Mouse (Mus musculus) T-helper 17 cell (primary cell): ENCODE data around the gene Trio.

Source experiments
- in situ Hi-C, 2 experiments: fragments of 300-600 bp; cut with MboI, MseI; formaldehyde crosslinking; loops; 1 replicate in 1 of 2; 2 replicates in 1 of 2; pipeline ENCODE4 v1.15.1; 2025; ENCODE audit warnings: high pct_unique_total_duplicates in 2 of 2

Trio gene

DNA sequence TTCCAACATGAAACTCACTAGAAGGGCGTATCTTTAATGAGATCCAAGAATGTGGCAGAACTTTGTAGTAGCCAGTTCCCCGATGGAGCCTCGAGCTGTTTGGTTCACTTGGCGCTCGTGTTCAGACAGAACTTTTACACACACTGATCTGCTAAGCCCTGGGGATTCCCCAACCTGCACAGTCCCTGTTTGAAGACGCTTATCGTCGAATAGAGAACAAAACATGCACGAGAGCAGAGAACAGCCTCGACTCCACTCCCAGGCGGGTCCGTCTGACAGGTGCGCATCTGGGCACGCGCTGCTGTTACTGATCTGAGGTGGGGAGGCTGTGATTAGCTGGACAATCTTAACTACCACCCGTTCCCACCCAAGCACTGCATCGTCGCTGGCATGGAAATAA is 98.7 kb downstream of the Trio start:
- in situ Hi-C loops = no loop called here

DNA sequence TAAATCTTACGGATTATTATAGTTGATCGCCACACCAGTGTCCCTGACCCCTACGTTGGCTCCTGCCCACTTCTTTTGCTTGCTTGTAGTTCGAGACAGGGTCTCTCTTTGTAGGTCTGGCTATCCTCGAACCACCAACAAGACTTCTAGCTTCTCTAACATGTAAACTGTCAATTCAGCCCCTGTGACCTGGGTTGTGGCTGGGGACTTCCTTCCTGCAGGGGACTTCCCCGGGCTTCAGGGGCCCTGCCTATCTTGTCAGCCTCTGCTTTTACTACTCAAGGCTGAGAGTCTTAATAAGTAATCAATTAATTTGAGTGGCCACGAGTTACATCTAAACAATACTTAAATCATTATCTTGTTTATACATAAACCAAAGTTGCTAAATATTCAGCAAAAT is 99.2 kb downstream of the Trio start:
- in situ Hi-C loops = no loop called here

DNA sequence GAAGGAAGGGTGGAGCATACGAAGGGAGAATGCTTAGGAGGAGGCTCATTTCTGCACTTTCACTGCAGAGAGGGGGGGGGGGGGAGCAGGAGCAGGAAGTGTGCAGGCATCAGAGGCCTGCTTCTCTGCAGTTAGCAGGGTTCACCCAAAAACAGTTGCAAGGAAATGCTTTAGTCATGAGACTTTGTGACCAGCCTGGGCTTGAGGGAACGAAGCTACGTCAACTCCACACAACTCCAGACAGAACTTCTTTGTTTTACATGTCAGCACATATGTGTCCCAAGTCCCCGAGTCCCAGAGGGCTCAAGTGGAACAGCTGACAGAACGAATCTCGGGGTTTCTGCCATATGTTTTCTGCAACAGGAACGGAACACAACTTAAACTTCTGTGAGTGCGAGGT is 99.8 kb downstream of the Trio start:
- in situ Hi-C loops = no loop called here

DNA sequence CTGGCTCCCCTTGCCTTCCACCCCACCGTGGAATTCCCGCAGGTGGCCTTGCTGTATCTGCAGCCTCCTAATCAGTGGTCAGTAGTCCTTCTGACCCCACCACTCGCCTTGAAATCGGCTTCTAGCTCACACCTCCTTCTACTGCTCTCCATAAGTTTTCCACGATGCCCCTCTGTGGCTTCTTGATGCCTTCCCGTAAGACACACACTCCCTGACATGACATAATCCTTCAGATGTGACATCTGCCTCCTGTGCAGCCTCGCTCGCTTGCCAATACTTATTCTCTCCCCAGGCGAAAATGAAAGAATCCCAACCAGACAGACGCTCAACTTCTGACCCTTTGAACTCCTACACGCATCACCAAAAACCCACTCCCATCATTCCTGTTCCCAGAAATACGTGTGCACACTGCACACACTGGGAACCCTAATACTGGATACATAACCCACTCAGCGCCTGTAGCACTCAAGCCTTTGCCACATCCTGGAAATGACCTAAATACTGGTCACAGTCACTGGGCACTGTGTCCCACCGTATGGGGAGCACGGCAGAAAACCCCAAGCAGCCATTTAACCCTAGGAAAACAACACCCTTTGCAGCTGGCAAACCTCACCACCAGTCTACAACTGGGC is 100.5 kb downstream of the Trio start:
- in situ Hi-C loops = no loop called here

DNA sequence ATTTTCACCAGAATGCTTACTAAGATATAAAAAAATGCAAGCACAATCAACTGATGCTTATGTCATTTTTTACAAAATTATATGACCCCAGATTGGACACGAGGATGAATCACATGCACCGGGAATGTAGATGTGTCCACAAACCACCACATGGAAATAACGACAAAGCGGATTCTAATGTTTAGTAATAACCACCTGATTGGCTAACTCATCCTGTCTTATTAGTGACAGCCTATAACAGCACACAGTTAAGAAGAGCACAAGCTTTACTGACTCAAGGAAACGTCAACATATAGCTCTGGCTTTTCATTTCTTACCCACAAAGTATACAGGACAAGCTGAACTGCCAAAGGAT is 101.7 kb downstream of the Trio start:
- in situ Hi-C loops = loop anchor here (5.0 to 25.0 kb wide), 4 partner anchors 88 to 1312 kb away; no protein-coding TSS in a partner anchor

DNA sequence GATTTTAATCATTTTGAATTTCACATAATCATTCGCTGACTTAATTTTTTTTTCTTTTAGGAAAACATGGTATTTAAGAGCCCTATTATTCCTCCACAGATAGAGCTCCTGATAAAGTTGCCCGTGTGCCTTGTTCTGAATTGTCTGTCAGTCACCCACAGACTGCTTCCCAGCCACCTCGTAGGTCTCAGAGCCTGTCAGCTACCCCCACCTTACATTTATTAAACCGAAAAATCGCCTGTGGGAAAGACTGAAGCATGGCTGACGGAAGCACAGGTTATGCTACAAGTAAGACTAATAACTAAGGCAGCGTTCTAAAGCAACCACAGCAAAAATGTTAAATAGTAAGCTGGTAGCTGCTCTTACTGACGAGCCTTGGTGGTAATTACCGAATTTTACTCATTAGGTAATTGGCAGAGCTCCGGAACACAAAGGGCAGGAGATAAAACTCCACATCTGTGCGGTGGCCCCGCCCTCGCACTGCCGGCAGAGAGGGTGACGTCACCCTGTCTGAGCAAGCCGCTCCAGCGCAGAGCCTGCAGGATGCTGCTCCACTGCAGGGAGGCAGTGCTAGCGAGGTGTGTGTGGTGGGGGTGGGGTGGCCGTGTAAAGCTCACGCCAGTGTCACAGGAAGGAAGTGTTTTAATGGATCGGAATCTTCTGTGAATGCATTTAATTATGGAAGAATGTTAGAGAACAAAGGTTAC is 102.2 kb downstream of the Trio start:
- in situ Hi-C loops = loop anchor here (5.0 to 25.0 kb wide), 4 partner anchors 89 to 1311 kb away; no protein-coding TSS in a partner anchor

DNA sequence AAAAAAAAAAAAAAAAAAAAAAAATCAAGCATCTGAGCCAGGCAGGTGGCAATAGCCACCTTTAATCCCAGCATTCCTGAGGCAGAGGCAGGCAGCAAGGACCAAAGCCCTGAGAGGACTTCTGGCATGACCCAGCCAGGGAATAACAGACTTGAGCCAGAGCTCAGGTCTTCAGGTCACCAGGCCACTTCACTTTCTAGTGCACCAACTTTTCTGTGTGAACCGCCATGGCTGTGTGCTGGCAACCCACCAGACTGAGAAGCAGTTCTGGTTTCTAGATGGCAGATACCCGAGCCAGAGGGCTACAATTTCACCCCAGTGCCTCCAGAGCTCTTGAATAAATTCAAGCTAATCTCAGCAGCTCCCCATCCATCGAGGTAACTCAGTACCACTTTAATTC is 104.9 kb downstream of the Trio start:
- in situ Hi-C loops = loop anchor here (5.0 to 25.0 kb wide), 4 partner anchors 92 to 1308 kb away; no protein-coding TSS in a partner anchor

DNA sequence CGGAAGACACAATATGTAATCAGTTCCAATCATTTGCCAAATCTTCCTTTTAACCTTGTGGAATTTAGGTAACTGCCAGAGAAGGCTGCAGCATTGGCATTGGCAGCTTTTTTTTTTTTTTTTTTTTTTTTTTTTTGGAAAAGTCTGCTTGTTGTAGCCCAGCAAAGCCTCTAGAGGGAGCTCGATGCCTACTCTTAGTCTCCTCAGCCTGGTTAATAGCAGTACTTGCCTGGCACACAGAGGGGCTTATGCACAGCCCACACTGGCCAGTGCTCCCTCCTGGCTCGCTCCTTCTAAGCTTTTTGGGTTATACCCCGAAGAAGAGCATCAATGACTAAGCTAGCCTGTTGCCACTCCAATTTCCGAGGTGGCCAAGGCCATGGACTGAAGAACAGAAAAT is 106.1 kb downstream of the Trio start:
- in situ Hi-C loops = loop anchor here in 1 of 2 experiments (25.0 kb wide), 2 partner anchors 93 to 1307 kb away; no protein-coding TSS in a partner anchor

DNA sequence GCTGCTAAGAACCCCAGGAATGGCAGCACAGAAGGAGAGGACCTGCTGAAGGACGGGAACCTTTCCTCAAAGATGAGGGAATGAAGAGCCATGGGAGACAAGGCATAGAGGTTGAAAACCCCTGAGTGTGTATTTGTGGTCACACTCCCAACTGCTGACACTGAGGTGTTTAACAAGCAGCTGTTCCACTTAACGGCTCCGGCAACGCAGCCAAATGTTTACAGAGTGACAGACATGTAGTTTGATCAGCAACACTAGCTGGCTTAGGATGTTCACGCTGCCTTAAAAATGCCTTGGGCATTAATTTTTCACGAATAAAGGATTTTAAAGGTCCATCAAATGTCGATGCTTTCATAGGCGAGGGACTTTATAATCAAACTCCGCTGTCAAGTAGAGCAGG is 106.8 kb downstream of the Trio start:
- in situ Hi-C loops = loop anchor here in 1 of 2 experiments (25.0 kb wide), 2 partner anchors 94 to 1306 kb away; no protein-coding TSS in a partner anchor

DNA sequence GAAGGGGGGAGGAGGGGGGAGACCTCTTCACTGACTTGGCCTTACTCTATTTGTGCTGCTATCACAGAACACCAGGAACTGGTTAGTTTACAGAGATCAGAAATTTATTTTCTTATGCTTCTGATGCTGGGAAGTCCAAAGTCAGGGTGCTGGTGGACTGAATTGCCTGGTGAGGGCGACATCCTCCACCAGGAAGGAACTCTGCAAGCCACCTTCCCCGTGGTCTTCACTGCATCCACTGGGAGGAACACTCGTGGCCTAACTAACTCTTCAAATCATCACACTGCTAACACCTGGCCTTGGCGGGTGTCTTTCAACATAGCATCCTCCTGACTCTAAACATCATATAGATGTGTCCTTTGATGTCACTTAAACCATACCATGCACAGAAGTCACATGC is 109.4 kb downstream of the Trio start:
- in situ Hi-C loops = loop anchor here in 1 of 2 experiments (25.0 kb wide), 2 partner anchors 96 to 1304 kb away; no protein-coding TSS in a partner anchor

DNA sequence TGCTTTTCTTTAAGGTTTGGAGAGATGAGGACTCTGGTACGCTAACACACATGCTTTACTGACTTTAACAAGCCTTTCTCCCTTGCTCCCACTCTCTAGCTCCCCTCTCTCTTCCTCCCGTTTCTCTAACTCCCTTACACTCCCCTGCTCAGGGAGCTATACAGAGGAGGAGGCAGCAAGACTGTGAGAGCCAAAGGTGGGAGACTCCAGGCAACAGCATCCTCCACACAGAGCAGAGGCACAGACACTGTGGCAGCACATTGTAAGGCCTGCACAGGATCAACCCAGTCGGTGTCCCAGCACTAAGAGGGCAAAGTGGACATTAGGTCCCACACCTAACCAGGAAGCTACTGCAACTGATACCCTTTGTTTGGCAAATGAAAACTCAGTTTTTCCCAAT is 112.6 kb downstream of the Trio start:
- in situ Hi-C loops = loop anchor here in 1 of 2 experiments (5.0 to 25.0 kb wide), 3 partner anchors 99 to 1301 kb away; no protein-coding TSS in a partner anchor

DNA sequence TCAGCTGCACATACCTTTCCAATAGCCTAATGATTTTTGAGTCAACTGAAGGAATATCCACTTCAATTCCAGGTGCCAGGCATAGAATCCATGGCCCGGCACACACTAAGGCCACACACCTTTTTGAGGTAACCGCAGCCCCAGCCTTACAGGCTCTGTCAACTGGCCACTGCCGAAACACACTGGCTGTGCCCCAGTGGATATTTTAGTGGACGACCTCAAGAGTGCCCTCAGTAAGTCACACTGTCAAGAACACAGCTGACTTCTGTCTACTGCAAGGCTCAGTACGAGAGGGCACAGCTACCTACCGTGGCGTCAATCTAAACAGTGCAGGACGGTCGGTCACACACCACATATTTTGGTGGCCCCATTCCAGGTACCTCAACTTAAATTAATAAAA is 114.5 kb downstream of the Trio start:
- in situ Hi-C loops = loop anchor here in 1 of 2 experiments (5.0 to 25.0 kb wide), 3 partner anchors 101 to 1299 kb away; no protein-coding TSS in a partner anchor

DNA sequence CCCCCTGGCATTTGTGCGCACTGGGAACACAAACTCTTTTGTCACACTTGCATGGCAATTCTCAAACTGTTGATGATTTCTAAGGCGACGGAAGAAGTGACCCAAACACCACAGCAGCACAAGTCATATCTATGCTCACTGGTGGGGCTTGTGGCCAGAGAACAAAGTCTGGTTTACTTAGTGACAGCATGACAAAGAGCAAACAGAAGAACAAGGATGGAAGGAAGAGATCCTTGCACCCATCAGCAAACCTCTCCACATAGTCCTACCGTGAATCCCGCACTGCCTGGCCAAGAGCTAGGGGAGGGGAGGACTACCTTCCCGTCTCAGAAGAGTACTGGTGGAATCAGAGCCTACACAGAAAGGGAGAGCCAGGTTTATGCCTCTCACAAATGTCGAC is 115.5 kb downstream of the Trio start:
- in situ Hi-C loops = loop anchor here in 1 of 2 experiments (5.0 to 25.0 kb wide), 3 partner anchors 102 to 1298 kb away; no protein-coding TSS in a partner anchor

DNA sequence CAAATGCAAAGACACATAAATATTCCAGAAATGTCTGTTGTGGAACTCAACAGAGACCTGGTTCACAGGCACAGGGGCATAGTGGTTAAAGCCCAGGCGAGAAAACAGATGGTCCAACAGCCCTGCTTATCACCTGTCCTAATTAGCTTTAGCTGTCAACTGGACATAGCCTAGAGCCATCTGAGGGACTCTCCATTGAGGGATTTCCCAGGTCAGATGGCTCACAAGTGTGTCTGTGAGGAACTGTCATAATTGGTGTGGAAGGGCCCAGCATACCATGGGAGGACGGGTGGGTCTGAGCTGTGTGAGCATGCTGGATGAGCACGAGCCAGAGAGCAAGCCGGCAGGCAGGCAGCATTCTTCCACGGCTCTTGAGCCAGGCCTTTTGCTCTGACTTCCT is 118.0 kb downstream of the Trio start:
- in situ Hi-C loops = loop anchor here in 1 of 2 experiments (10.0 to 25.0 kb wide), 3 partner anchors 105 to 1295 kb away; no protein-coding TSS in a partner anchor

DNA sequence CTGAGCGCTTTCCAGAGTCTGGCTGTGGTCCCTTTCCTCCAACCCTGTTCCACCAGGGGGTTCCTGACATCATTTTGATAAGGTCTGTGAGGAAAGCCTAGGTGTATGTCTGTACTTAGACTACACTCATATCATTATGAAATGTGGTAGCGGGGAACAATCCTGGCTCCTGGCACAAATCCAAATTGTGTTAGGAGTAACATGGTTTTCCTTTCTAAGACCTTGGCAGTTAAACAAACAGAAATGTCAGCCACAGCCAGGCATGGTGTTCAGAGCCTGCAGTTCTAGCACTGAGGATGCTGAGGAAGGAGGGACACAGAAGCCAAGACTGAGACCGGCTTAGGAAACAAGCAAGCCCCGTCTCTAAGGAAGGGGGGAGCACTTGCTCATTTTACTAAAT is 119.2 kb downstream of the Trio start:
- in situ Hi-C loops = loop anchor here in 1 of 2 experiments (10.0 to 25.0 kb wide), 3 partner anchors 106 to 1294 kb away; no protein-coding TSS in a partner anchor

DNA sequence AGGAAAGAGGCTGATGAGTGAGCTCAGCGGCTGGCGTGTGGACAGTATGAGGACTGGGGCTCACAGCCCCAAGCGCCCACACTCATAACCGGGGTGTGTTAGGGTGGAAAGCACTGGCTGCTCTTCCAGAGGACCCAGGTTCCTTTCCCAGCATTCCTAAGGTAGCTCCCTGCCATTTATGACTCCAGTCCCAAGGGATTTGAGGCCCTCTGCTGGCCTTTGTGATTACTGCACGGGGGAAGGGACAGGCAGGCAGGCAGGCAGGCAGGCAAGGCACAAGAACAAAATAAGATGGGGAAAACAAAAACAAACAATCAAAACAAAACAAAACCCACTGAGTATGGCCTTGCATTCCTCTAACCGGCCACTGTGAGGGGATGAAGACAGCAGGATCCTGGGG is 120.3 kb downstream of the Trio start:
- in situ Hi-C loops = loop anchor here in 1 of 2 experiments (10.0 to 25.0 kb wide), 3 partner anchors 107 to 1293 kb away; no protein-coding TSS in a partner anchor

DNA sequence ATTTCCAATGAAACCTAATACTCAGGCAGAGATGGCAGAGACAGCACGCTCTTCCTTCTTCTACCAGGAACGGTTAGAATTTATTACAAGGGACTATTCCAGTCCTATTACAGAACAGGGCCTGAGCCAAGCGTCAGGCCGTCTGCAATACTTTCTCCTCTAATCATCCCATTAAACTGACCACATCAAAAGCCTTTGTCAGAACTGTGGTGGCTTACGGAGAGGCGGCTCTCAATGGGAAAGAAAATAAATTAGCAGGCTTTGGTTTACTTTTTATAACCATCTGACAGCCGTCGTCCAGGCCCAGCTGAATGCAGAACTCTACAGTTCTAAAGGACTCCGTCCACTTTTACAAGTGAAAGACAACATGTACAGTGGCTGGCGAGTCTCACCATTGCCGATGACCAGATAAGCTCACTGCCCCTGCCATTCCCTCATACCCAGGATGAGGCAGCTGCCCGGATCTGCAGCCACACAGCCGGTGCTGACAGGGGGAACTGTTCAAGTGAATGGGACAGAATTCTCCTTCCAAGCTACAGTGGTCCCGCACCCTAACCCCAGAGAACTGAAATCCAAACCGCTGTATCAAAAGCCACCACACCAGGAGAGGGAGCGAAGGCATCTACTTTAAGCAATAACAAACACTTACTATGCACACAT is 121.2 kb downstream of the Trio start:
- in situ Hi-C loops = loop anchor here in 1 of 2 experiments (10.0 to 25.0 kb wide), 3 partner anchors 108 to 1292 kb away; no protein-coding TSS in a partner anchor

DNA sequence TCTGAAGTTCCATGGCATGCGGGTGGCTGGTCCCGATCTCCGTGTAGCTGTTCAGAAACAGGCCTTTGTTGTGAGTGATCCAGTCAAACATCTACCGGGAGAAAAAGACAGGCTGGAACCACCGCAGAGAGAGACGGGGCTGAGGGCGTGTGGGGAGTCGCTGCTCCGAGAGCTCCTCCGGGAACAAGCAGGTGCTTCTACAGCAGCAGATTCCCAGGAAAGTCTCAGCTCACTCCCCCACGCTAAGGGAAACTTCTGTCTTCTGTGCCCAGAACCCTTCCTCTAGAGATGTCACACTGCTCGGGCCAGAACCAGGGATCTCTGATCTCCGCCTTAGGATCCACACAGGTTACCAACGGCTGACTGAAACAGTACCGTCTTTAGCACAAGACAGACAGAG is 124.4 kb downstream of the Trio start:
- in situ Hi-C loops = loop anchor here in 1 of 2 experiments (10.0 to 25.0 kb wide), 3 partner anchors 111 to 1289 kb away; no protein-coding TSS in a partner anchor

DNA sequence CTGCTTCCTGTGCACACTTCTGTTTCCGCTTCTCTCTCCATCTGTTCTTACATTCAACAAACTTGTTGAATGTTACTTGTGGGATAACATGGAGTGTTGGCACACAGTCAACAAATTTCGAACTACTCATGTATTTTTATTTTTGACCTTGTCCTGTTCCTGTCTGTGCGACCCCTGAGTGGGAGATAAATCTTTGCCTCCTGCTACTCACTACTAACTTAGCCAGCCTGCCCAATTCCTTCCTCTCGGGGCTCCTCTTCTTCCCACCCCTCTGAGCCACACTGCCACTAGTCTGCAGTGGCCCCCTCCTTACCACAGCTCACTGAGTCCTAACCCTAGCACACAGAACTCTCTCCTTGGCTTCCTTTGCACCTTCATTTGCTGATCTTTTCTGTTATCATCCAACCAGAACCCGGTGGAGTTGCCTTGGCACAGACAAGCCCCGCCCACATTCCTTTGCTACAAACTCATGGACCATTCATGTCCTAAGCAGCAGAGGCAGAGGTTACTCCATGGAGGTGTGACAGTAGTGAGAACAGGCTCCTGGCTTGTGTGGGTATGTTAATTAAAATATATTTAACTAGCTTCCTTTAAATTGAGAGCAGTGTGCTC is 126.7 kb downstream of the Trio start:
- in situ Hi-C loops = no loop called here

DNA sequence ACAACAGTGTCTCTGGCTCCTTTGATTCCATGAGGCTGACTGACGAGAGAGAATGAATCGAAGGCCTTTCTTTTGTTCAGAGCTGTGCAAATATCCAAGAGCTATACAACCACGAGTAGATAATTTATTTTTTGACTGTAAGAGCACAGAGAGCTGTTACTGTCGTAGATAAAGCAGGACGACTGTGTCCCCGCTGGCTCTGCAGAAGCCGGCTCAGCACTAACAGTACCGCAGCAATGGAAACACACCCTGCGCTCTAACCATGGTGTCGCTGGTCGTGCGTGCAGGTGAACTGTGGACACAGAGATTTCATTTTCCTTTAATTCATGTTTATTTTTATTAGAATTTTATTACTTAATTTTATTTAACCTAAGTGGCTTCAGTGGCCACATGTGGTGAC is 131.5 kb downstream of the Trio start:
- in situ Hi-C loops = no loop called here

DNA sequence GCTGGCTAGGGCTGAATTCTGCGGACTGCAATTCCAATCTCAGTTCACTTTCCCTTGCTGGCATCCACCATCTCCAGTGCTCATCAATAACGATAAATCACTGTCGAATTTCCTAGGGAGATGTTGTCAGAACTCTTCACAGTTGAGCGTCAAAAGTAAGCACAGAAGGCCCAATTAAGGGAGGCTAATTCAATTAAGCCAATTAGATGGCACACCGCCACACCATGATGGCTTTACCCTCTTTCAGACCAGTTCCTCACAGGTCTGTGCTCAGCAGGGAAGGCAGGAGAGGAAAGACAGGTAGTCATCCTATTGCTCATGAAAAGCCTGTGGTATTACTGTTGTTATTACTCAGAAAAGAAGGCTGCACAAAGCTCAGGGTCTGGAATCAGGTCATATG is 133.6 kb downstream of the Trio start:
- in situ Hi-C loops = no loop called here
